Mouse (Mus musculus): ENCODE data around the gene 1700113H08Rik. TPM values are rescaled to one million over a fixed set of nuclear protein-coding genes. Genes with fewer than 3 reads are reported as not detected.

The 1700113H08Rik gene
- polyA plus RNA-seq, 1 experiment from 2014 or later: 0.55 TPM

GRCm38 (mm10) chr10:87110909-87111308, 53.1 kb downstream of the 1700113H08Rik start:
- 78% methylated on average over 3 of the region's 3 CpGs for WGBS
- Histone ChIP-seq H3K9ac (replicated peaks; ENCODE audit: low read depth, low read length) (no peak overlapping the region), H3K9me3 (ENCODE audit: control insufficient read depth, low read length) (no peaks in the 10 kb centered on the region), H3K27ac (ENCODE audit: low read depth, low read length) (no peak overlapping the region), H3K36me3 (ENCODE audit: control insufficient read depth, insufficient read depth, low read length) (no peaks in the 10 kb centered on the region), H3K4me2 (ENCODE audit: low read depth, low read length) (no peak overlapping the region), H3K4me3 (ENCODE audit: low read depth, low read length) (no peak overlapping the region), H3K4me1 (ENCODE audit: control insufficient read depth, insufficient read depth, low read length) (no peaks in the 10 kb centered on the region), H3K27me3 (ENCODE audit: control insufficient read depth, insufficient read depth, low read length) (no peaks in the 10 kb centered on the region)
- ATAC-seq (ENCODE audit: low read depth): no peak

GRCm38 (mm10) chr10:87125094-87125493, 67.2 kb downstream of the 1700113H08Rik start:
- H3K9me3 ChIP-seq (ENCODE audit: control insufficient read depth, low read length): no peaks in the 10 kb centered on the region
- no peak overlapping the region for H3K4me2 ChIP-seq (ENCODE audit: low read depth, low read length)
- H3K27me3 ChIP-seq (ENCODE audit: control insufficient read depth, insufficient read depth, low read length): no peaks in the 10 kb centered on the region
- H3K9ac ChIP-seq (replicated peaks; ENCODE audit: low read depth, low read length): no peak overlapping the region
- 91% methylated on average over 5 of the region's 5 CpGs for WGBS
- H3K27ac ChIP-seq (ENCODE audit: low read depth, low read length): no peak overlapping the region
- ATAC-seq (ENCODE audit: low read depth): no peak
- H3K4me3 ChIP-seq (ENCODE audit: low read depth, low read length): no peak overlapping the region
- H3K36me3 ChIP-seq (ENCODE audit: control insufficient read depth, insufficient read depth, low read length): no peaks in the 10 kb centered on the region
- H3K4me1 ChIP-seq (ENCODE audit: control insufficient read depth, insufficient read depth, low read length): no peaks in the 10 kb centered on the region

DNA sequence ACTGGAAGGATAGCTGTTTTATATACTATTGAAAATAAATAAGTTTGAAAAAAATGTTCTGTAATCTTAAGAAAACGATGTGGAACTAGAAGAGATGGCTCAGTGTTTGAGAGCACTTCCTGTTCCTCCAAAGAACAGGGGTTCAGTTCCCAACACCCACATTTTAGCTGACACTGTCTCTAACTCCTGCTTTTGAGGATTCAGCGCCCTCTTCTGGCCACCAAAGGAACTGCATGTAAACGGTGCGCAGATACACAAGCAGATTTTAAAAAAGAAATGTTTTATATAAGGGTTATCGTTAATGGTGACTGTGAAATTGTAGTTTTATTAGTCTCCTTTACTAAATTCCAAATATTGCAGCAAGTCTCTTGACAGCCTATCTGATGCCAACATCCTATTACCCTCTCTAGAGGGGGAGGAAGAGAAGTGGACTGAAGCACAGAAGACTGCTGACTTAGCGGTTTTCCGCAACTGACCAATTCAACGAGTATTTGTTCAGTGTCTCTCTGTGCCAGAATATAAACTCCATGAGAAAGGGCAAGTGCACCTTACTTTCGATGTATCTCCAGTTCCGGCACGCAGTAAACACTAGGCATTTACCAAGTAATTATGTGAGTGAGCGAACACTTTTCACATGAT, 68.5 kb downstream of the 1700113H08Rik start:
- H3K27me3 ChIP-seq (ENCODE audit: control insufficient read depth, insufficient read depth, low read length): no peaks in the 10 kb centered on the region
- H3K4me1 ChIP-seq (ENCODE audit: control insufficient read depth, insufficient read depth, low read length): no peaks in the 10 kb centered on the region
- no peak overlapping the region for H3K4me2 ChIP-seq (ENCODE audit: low read depth, low read length)
- H3K9ac ChIP-seq (replicated peaks; ENCODE audit: low read depth, low read length): no peak overlapping the region
- no peak for ATAC-seq (ENCODE audit: low read depth)
- WGBS: 83% methylated on average over 12 of the region's 12 CpGs
- no peak overlapping the region for H3K27ac ChIP-seq (ENCODE audit: low read depth, low read length)
- no peak overlapping the region for H3K4me3 ChIP-seq (ENCODE audit: low read depth, low read length)
- no peaks in the 10 kb centered on the region for H3K9me3 ChIP-seq (ENCODE audit: control insufficient read depth, low read length)
- H3K36me3 ChIP-seq (ENCODE audit: control insufficient read depth, insufficient read depth, low read length): no peaks in the 10 kb centered on the region

- 98% methylated on average over 6 of the region's 6 CpGs for WGBS
- no peak overlapping the region for H3K9ac ChIP-seq (replicated peaks; ENCODE audit: low read depth, low read length)
- no peak overlapping the region for H3K4me3 ChIP-seq (ENCODE audit: low read depth, low read length)
- no peaks in the 10 kb centered on the region for H3K27me3 ChIP-seq (ENCODE audit: control insufficient read depth, insufficient read depth, low read length)
- H3K36me3 ChIP-seq (ENCODE audit: control insufficient read depth, insufficient read depth, low read length): no peaks in the 10 kb centered on the region
- no peaks in the 10 kb centered on the region for H3K9me3 ChIP-seq (ENCODE audit: control insufficient read depth, low read length)
- H3K4me1 ChIP-seq (ENCODE audit: control insufficient read depth, insufficient read depth, low read length): no peaks in the 10 kb centered on the region
- no peak for ATAC-seq (ENCODE audit: low read depth)
- H3K4me2 ChIP-seq (ENCODE audit: low read depth, low read length): no peak overlapping the region
- H3K27ac ChIP-seq (ENCODE audit: low read depth, low read length): no peak overlapping the region
Measured at GRCm38 (mm10) chr10:87151050-87151449, 93.2 kb downstream of the 1700113H08Rik start.

GRCm38 (mm10) chr10:87153731-87154505, 96.1 kb downstream of the 1700113H08Rik start:
- Histone ChIP-seq H3K4me1 (ENCODE audit: control insufficient read depth, insufficient read depth, low read length) (no peaks in the 10 kb centered on the region), H3K9me3 (ENCODE audit: control insufficient read depth, low read length) (no peaks in the 10 kb centered on the region), H3K9ac (replicated peaks; ENCODE audit: low read depth, low read length) (no peak overlapping the region), H3K27ac (ENCODE audit: low read depth, low read length) (no peak overlapping the region), H3K4me2 (ENCODE audit: low read depth, low read length) (no peak overlapping the region), H3K4me3 (ENCODE audit: low read depth, low read length) (no peak overlapping the region), H3K36me3 (ENCODE audit: control insufficient read depth, insufficient read depth, low read length) (no peaks in the 10 kb centered on the region), H3K27me3 (ENCODE audit: control insufficient read depth, insufficient read depth, low read length) (no peaks in the 10 kb centered on the region)
- WGBS: 81% methylated on average over 14 of the region's 14 CpGs
- ATAC-seq (ENCODE audit: low read depth): no peak

- Histone ChIP-seq H3K27me3 (ENCODE audit: control insufficient read depth, insufficient read depth, low read length) (no peaks in the 10 kb centered on the region), H3K36me3 (ENCODE audit: control insufficient read depth, insufficient read depth, low read length) (no peaks in the 10 kb centered on the region), H3K27ac (ENCODE audit: low read depth, low read length) (no peak overlapping the region), H3K4me1 (ENCODE audit: control insufficient read depth, insufficient read depth, low read length) (no peaks in the 10 kb centered on the region), H3K4me2 (ENCODE audit: low read depth, low read length) (no peak overlapping the region), H3K4me3 (ENCODE audit: low read depth, low read length) (no peak overlapping the region), H3K9me3 (ENCODE audit: control insufficient read depth, low read length) (no peaks in the 10 kb centered on the region), H3K9ac (replicated peaks; ENCODE audit: low read depth, low read length) (no peak overlapping the region)
- WGBS: 77% methylated on average over 9 of the region's 9 CpGs
- ATAC-seq (ENCODE audit: low read depth): no peak
Measured at GRCm38 (mm10) chr10:87159781-87160180, 101.9 kb downstream of the 1700113H08Rik start.

DNA sequence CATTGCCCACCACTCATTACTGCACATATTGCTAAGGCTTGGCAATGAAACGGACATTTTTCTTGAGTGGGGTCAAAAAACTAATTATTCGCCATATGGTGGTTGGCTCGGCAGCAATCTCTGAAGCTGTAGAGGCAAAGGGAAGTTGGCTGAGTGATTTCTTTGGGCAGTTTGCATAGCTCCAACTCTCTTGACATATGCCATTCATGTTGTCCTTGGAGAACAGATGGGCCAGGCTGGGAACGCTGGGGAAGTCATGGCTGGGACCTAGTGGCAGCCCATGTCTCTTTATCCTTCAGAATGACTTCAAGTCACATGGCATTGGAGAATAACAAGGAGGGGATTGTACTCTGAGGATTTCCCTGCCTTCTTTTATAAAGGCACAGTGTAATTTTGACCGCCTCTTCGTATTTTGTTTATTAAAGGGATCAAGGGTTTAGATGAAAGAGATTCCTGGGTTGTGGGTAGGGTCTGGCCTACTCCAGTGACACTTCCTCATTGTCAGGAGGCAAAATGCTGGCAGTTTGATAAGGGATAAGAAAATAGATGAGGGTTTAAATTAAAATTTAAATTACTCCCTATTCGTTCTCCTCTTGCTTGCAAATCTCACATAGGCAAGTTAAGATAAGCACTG, 138.4 kb downstream of the 1700113H08Rik start:
- Histone ChIP-seq H3K4me1 (ENCODE audit: control insufficient read depth, insufficient read depth, low read length) (no peaks in the 10 kb centered on the region), H3K9ac (replicated peaks; ENCODE audit: low read depth, low read length) (no peak overlapping the region), H3K4me2 (ENCODE audit: low read depth, low read length) (no peak overlapping the region), H3K27me3 (ENCODE audit: control insufficient read depth, insufficient read depth, low read length) (no peaks in the 10 kb centered on the region), H3K9me3 (ENCODE audit: control insufficient read depth, low read length) (no peaks in the 10 kb centered on the region), H3K4me3 (ENCODE audit: low read depth, low read length) (no peak overlapping the region), H3K36me3 (ENCODE audit: control insufficient read depth, insufficient read depth, low read length) (no peaks in the 10 kb centered on the region), H3K27ac (ENCODE audit: low read depth, low read length) (no peak overlapping the region)
- 62% methylated on average over 7 of the region's 7 CpGs for WGBS
- no peak for ATAC-seq (ENCODE audit: low read depth)

DNA sequence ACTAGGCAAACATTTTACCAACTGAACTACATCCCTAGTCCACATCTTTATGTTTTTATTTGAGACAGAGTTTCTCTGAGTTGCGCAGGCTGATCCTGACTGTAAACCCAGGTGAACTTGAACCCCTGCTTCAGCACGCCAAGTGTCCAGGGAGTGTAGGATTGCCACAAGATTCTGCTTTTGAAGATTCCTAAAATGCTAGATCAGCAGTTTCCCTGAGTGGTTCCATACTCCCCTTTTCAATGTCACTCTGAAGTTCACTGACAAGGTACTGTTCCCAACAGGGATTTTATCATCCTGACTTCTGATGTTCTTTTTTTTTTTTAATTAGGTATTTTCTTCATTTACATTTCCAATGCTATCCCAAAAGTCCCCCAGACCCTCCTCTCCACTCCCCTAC, 140.9 kb downstream of the 1700113H08Rik start:
- no peaks in the 10 kb centered on the region for H3K4me1 ChIP-seq (ENCODE audit: control insufficient read depth, insufficient read depth, low read length)
- H3K36me3 ChIP-seq (ENCODE audit: control insufficient read depth, insufficient read depth, low read length): no peaks in the 10 kb centered on the region
- ATAC-seq (ENCODE audit: low read depth): no peak
- H3K4me2 ChIP-seq (ENCODE audit: low read depth, low read length): no peak overlapping the region
- H3K9ac ChIP-seq (replicated peaks; ENCODE audit: low read depth, low read length): no peak overlapping the region
- 95% methylated on average over 2 of the region's 2 CpGs for WGBS
- no peak overlapping the region for H3K4me3 ChIP-seq (ENCODE audit: low read depth, low read length)
- no peaks in the 10 kb centered on the region for H3K9me3 ChIP-seq (ENCODE audit: control insufficient read depth, low read length)
- no peaks in the 10 kb centered on the region for H3K27me3 ChIP-seq (ENCODE audit: control insufficient read depth, insufficient read depth, low read length)
- no peak overlapping the region for H3K27ac ChIP-seq (ENCODE audit: low read depth, low read length)

DNA sequence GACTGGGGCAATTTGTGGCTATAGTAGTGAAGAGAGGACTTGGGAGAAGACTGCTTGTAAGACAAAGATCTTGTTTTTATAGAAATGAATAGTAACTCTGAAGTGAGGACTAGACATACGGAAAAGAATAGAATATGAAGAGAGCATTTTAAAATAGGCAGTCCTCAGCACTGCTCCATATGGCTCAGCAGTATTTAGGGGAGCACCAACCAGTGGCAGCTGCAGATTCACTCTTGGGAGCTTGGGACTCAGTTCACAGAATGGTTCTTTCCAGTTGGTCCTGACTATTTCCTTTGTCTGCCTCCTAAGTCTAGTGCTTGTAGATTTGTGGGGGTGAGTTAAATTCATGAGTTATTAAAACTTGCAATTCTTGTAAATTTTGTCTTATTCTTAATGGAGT, 151.6 kb downstream of the 1700113H08Rik start:
- H3K36me3 ChIP-seq (ENCODE audit: control insufficient read depth, insufficient read depth, low read length): no peaks in the 10 kb centered on the region
- WGBS: 89% methylated on average over 1 of the region's 1 CpGs
- H3K4me3 ChIP-seq (ENCODE audit: low read depth, low read length): no peak overlapping the region
- H3K27me3 ChIP-seq (ENCODE audit: control insufficient read depth, insufficient read depth, low read length): no peaks in the 10 kb centered on the region
- H3K27ac ChIP-seq (ENCODE audit: low read depth, low read length): no peak overlapping the region
- no peak for ATAC-seq (ENCODE audit: low read depth)
- H3K4me2 ChIP-seq (ENCODE audit: low read depth, low read length): no peak overlapping the region
- H3K4me1 ChIP-seq (ENCODE audit: control insufficient read depth, insufficient read depth, low read length): no peaks in the 10 kb centered on the region
- H3K9me3 ChIP-seq (ENCODE audit: control insufficient read depth, low read length): no peaks in the 10 kb centered on the region
- H3K9ac ChIP-seq (replicated peaks; ENCODE audit: low read depth, low read length): no peak overlapping the region
